Mouse (Mus musculus) MEL (cell line): ENCODE data around the gene Gm26992. TPM values are rescaled to one million over a fixed set of nuclear protein-coding genes. Genes with fewer than 3 reads are reported as not detected.

Experiments
- DNase-seq: peaks from one replicate; pipeline ENCODE4 v3.0.0; 2011; ENCODE audit warnings: low read depth, low spot score
- H3K27ac ChIP-seq: 2 replicates; pipeline ENCODE4 v1.5.1; 2012; ENCODE audit warnings: low read depth, mild to moderate bottlenecking, control low read depth, low read length, moderate library complexity; ENCODE audit not compliant: control insufficient read depth
- H3K27me3 ChIP-seq, 2 experiments: fragments of 150-350 bp in 1 of 2; sonication (generic) in 1 of 2; 2 replicates each; pipeline ENCODE4 v1.6.1; 2012; ENCODE audit warnings: low read length in 2 of 2, mild to moderate bottlenecking in 2 of 2, improper control_type of control experiment in 1 of 2, moderate library complexity in 1 of 2; ENCODE audit not compliant: insufficient read depth in 2 of 2, control insufficient read depth in 1 of 2
- H3K36me3 ChIP-seq, 2 experiments: 2 replicates each; pipeline ENCODE4 v1.6.1; 2012 to 2014; ENCODE audit warnings: low read length in 2 of 2, improper control_type of control experiment in 1 of 2, inconsistent platforms in 1 of 2, mild to moderate bottlenecking in 1 of 2; ENCODE audit not compliant: insufficient read depth in 2 of 2, control insufficient read depth in 1 of 2
- H3K4me1 ChIP-seq, 2 experiments: fragments of 150-350 bp in 1 of 2; sonication (generic) in 1 of 2; 2 replicates each; pipeline ENCODE4 v1.6.1; 2012; ENCODE audit warnings: low read length in 2 of 2, improper control_type of control experiment in 1 of 2, mild to moderate bottlenecking in 1 of 2; ENCODE audit not compliant: insufficient read depth in 2 of 2, control insufficient read depth in 1 of 2
- H3K4me3 ChIP-seq, 2 experiments: fragments of 150-350 bp in 1 of 2; sonication (generic) in 1 of 2; 2 replicates each; pipeline ENCODE4 v1.5.1; 2012; ENCODE audit warnings: low read depth in 2 of 2, low read length in 2 of 2, mild to moderate bottlenecking in 2 of 2, moderate library complexity in 2 of 2, control low read depth in 1 of 2, improper control_type of control experiment in 1 of 2; ENCODE audit not compliant: control insufficient read depth in 1 of 2, insufficient read depth in 1 of 2
- H3K79me2 ChIP-seq: 2 replicates; pipeline ENCODE4 v1.6.1; 2012; ENCODE audit warnings: mild to moderate bottlenecking, low read length, moderate library complexity; ENCODE audit not compliant: control insufficient read depth, poor library complexity, insufficient read depth
- H3K9ac ChIP-seq: 2 replicates; pipeline ENCODE4 v1.6.1; 2012; ENCODE audit warnings: low read depth, mild to moderate bottlenecking, control low read depth, low read length, moderate library complexity; ENCODE audit not compliant: control insufficient read depth, poor library complexity, severe bottlenecking
- H3K9me3 ChIP-seq: fragments of 150-350 bp; sonication (generic); replicated peaks from 2 replicates; pipeline ENCODE4 v1.6.1; 2012; ENCODE audit warnings: mild to moderate bottlenecking, low read length, improper control_type of control experiment, moderate library complexity; ENCODE audit not compliant: insufficient read depth
- CHD1 ChIP-seq: IDR thresholded peaks from 2 replicates; pipeline ENCODE4 v1.6.1; 2012; ENCODE audit warnings: low read depth, mild to moderate bottlenecking, inconsistent platforms, low read length, improper control_type of control experiment
- CHD2 ChIP-seq: IDR thresholded peaks from 2 replicates; pipeline ENCODE4 v1.6.1; 2011; ENCODE audit warnings: low read length, improper control_type of control experiment
- CTCF ChIP-seq, 3 experiments: IDR thresholded peaks in 2 of 3; conservative IDR thresholded peaks in 1 of 3; 2 replicates each; pipeline ENCODE4 v1.5.1; 2011 to 2012; ENCODE audit warnings: low read length in 3 of 3, low read depth in 2 of 3, mild to moderate bottlenecking in 2 of 3, improper control_type of control experiment in 1 of 3, inconsistent platforms in 1 of 3, mixed read lengths in 1 of 3, moderate library complexity in 1 of 3; ENCODE audit not compliant: control insufficient read depth in 1 of 3, insufficient read depth in 1 of 3, poor library complexity in 1 of 3, severe bottlenecking in 1 of 3
- ELF1 ChIP-seq: IDR thresholded peaks from 2 replicates; pipeline ENCODE4 v1.6.1; 2014; ENCODE audit warnings: low read depth, mild to moderate bottlenecking, inconsistent platforms, low read length, improper control_type of control experiment, moderate library complexity
- EP300 ChIP-seq, 2 experiments: IDR thresholded peaks; 2 replicates each; pipeline ENCODE4 v1.6.1; 2011; ENCODE audit warnings: improper control_type of control experiment in 2 of 2, low read length in 2 of 2, low read depth in 1 of 2, mild to moderate bottlenecking in 1 of 2
- ETS1 ChIP-seq: IDR thresholded peaks from 2 replicates; pipeline ENCODE4 v1.6.1; 2012; ENCODE audit warnings: low read depth, mild to moderate bottlenecking, inconsistent platforms, low read length, improper control_type of control experiment, moderate library complexity
- HCFC1 ChIP-seq: IDR thresholded peaks from 2 replicates; pipeline ENCODE4 v1.6.1; 2012; ENCODE audit warnings: low read depth, mild to moderate bottlenecking, inconsistent platforms, low read length, improper control_type of control experiment, moderate library complexity
- JUND ChIP-seq: IDR thresholded peaks from 2 replicates; pipeline ENCODE4 v1.6.1; 2011; ENCODE audit warnings: low read depth, mild to moderate bottlenecking, improper control_type of control experiment, low read length
- MAFK ChIP-seq: IDR thresholded peaks from 2 replicates; pipeline ENCODE4 v1.6.1; 2011; ENCODE audit warnings: low read depth, mild to moderate bottlenecking, low read length, improper control_type of control experiment, borderline replicate concordance
- MAX ChIP-seq: IDR thresholded peaks from 2 replicates; pipeline ENCODE4 v1.6.1; 2011; ENCODE audit warnings: low read length, improper control_type of control experiment
- MAZ ChIP-seq: IDR thresholded peaks from 2 replicates; pipeline ENCODE4 v1.6.1; 2012; ENCODE audit warnings: low read depth, mild to moderate bottlenecking, inconsistent platforms, low read length, improper control_type of control experiment
- NRF1 ChIP-seq: IDR thresholded peaks from 2 replicates; pipeline ENCODE4 v1.6.1; 2014; ENCODE audit warnings: low read depth, mild to moderate bottlenecking, inconsistent platforms, low read length, improper control_type of control experiment, moderate library complexity; ENCODE audit not compliant: poor library complexity, insufficient read depth, severe bottlenecking
- POLR2AphosphoS5 ChIP-seq: IDR thresholded peaks from 2 replicates; pipeline ENCODE4 v1.6.1; 2012; ENCODE audit warnings: low read depth, borderline replicate concordance, mild to moderate bottlenecking, inconsistent platforms, low read length, moderate library complexity, mixed read lengths
- RAD21 ChIP-seq: IDR thresholded peaks from 2 replicates; pipeline ENCODE4 v1.6.1; 2011; ENCODE audit warnings: mild to moderate bottlenecking, low read depth, low read length, improper control_type of control experiment
- RCOR1 ChIP-seq: IDR thresholded peaks from 2 replicates; pipeline ENCODE4 v1.6.1; 2012; ENCODE audit warnings: low read depth, mild to moderate bottlenecking, inconsistent platforms, low read length, improper control_type of control experiment
- SMC3 ChIP-seq: IDR thresholded peaks from 2 replicates; pipeline ENCODE4 v1.6.1; 2011; ENCODE audit warnings: low read depth, low read length, improper control_type of control experiment
- TAL1 ChIP-seq: IDR thresholded peaks from 2 replicates; pipeline ENCODE4 v1.6.1; 2012; ENCODE audit warnings: mild to moderate bottlenecking, inconsistent platforms, low read length, moderate library complexity, mixed read lengths
- UBTF ChIP-seq: IDR thresholded peaks from 2 replicates; pipeline ENCODE4 v1.6.1; 2012; ENCODE audit warnings: low read depth, mild to moderate bottlenecking, inconsistent platforms, low read length, improper control_type of control experiment, moderate library complexity, borderline replicate concordance; ENCODE audit not compliant: insufficient read depth
- USF2 ChIP-seq, 2 experiments: IDR thresholded peaks; 2 replicates each; pipeline ENCODE4 v1.6.1; 2011 to 2012; ENCODE audit warnings: improper control_type of control experiment in 2 of 2, low read length in 2 of 2, borderline replicate concordance in 1 of 2, inconsistent platforms in 1 of 2, low read depth in 1 of 2, mild to moderate bottlenecking in 1 of 2; ENCODE audit not compliant: insufficient read depth in 1 of 2
- ZC3H11A ChIP-seq: IDR thresholded peaks from 2 replicates; pipeline ENCODE4 v1.6.1; 2012; ENCODE audit warnings: low read depth, mild to moderate bottlenecking, inconsistent platforms, low read length, improper control_type of control experiment
- ZKSCAN1 ChIP-seq: IDR thresholded peaks from 2 replicates; pipeline ENCODE4 v1.6.1; 2012; ENCODE audit warnings: low read depth, mild to moderate bottlenecking, inconsistent platforms, low read length, improper control_type of control experiment, moderate library complexity
- ZNF384 ChIP-seq: IDR thresholded peaks from 2 replicates; pipeline ENCODE4 v1.6.1; 2012; ENCODE audit warnings: low read depth, mild to moderate bottlenecking, inconsistent platforms, low read length, improper control_type of control experiment
- polyA plus RNA-seq, 2 experiments: library from polyadenylated mRNA; stranded (reverse) in 1 of 2; unstranded in 1 of 2; fragments of >175 nt in 1 of 2; fragments of >200 nt in 1 of 2; gene quantifications; 2 replicates each; pipeline versions ENCODE4 v1.2.1 to v1.2.4; 2012; ENCODE audit warnings: low replicate concordance in 2 of 2, low read depth in 1 of 2; ENCODE audit not compliant: insufficient read length in 2 of 2, insufficient read depth in 1 of 2, missing spikeins in 1 of 2
- total RNA-seq: library from RNA; depleted of rRNA; stranded (reverse); fragments of 300-350 nt; gene quantifications from 2 replicates; pipeline ENCODE4 v1.2.3, GENCODE M21; 2012

The Gm26992 gene
- total and polyA plus RNA-seq, 3 experiments: not detected

GRCm38 (mm10) chrX:103393841-103394240 is 28.0 kb upstream of the Gm26992 start:
- TF ChIP-seq RAD21 (no peak), ZKSCAN1 (no peak), ELF1 (no peak), HCFC1 (no peak), NRF1 (no peak), POLR2AphosphoS5 (no peak)
- Histone ChIP-seq H3K27ac (no peak overlapping the region), H3K36me3 (no peaks in the 10 kb centered on the region), H3K4me3 (no peak overlapping the region), H3K27me3 (peaks cover 0 to 2% of the 10 kb centered on the region in 2 experiments; a peak in 2 of 4 replicates), H3K9ac (no peak overlapping the region), H3K79me2 (no peaks in the 10 kb centered on the region), H3K9me3 (no peaks in the 10 kb centered on the region), H3K4me1 (no peaks in the 10 kb centered on the region)
- no peak for DNase-seq

GRCm38 (mm10) chrX:103405021-103405420 is 16.8 kb upstream of the Gm26992 start:
- H3K36me3 ChIP-seq: no peaks in the 10 kb centered on the region
- no peak overlapping the region for H3K9ac ChIP-seq
- no peak for DNase-seq

GRCm38 (mm10) chrX:103414167-103414566 is 7.6 kb upstream of the Gm26992 start, which contains the start of gene Tsx:
Tsx (plus strand) TSS chrX:103414467.
- TF ChIP-seq NRF1: no peak
- no peak for TF ChIP-seq ZNF384
- Histone ChIP-seq H3K9ac (no peak within 1 kb of the TSS), H3K4me1 (no peaks in the 10 kb centered on the region), H3K4me3 (no peak within 1 kb of the TSS), H3K36me3 (no peaks in the 10 kb centered on the region), H3K79me2 (no peaks in the 10 kb centered on the region), H3K27ac (no peak within 1 kb of the TSS), H3K9me3 (no peaks in the 10 kb centered on the region), H3K27me3 (no peaks in the 10 kb centered on the region; a peak in 1 of 4 replicates)
- no peak for DNase-seq

More at GRCm38 (mm10) chrX:103405021-103405420, 16.8 kb upstream of the Gm26992 start:
- Histone ChIP-seq H3K9me3 (no peaks in the 10 kb centered on the region), H3K27ac (no peak overlapping the region), H3K4me3 (no peak overlapping the region), H3K27me3 (no peaks in the 10 kb centered on the region), H3K4me1 (no peaks in the 10 kb centered on the region), H3K79me2 (no peaks in the 10 kb centered on the region)
- TF ChIP-seq ZKSCAN1 (no peak), TAL1 (no peak), JUND (no peak), RAD21 (no peak), CHD1 (no peak), ZC3H11A (no peak), CHD2 (no peak), USF2 (IDR thresholded peaks at IDR 0.05; ENCODE audit: borderline replicate concordance in 1 of 2, insufficient read depth in 1 of 2, low read depth in 1 of 2, low read length in 2 of 2) (no peak), UBTF (no peak), MAZ (no peak), ETS1 (no peak), EP300 (IDR thresholded peaks at IDR 0.05; ENCODE audit: low read depth in 1 of 2, low read length in 2 of 2) (no peak), SMC3 (no peak), ZNF384 (no peak), MAFK (no peak), RCOR1 (no peak), MAX (no peak), HCFC1 (no peak), ELF1 (no peak), CTCF (IDR thresholded peaks at IDR 0.05 in 2 of 3, conservative IDR thresholded peaks at IDR 0.05 in 1 of 3; ENCODE audit: control insufficient read depth in 1 of 3, insufficient read depth in 1 of 3, low read depth in 2 of 3, low read length in 3 of 3, poor library complexity in 1 of 3, severe bottlenecking in 1 of 3) (no peak)
